Mouse (Mus musculus): ENCODE results near the gene Mettl1.

DNA sequence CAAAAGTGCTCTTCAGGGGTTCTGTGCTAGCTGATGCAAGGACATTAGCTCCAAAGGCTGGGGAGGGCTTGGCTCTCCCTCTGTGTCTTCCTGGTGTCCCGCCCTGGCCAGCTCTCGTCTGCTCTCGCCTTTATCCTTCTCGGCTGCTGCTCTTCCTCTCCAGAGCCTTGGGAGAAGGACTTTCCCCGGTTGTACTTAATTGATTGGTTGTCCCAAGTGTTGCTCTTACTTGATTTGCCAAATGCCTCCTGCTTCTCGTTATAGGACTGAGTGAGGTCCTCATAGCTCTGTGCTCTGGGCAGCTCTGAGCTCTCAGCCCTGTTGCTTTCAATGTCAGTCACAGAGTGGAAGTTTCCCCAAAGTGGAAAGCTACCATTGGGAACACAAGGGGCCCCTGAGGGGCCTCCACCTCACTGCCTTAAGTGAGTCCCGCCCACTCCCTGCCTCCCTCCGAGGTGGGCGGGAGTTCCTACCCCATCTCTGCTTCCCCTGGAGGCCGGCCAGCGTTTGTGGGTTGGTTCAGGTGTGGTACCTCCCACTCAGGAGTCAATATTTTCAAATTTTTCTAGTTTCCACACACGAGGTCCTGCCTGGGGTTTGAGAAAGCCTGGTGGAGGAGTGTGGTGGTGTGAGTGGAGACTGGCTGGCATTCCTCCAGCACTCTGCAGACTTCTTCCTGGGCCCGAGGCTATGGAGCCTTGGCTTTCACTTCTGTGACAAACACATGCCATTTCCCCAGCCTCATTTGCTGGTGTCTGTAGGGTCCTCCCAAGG, 43.7 kb upstream of the Mettl1 start:
- TF ChIP-seq POLR2A (IDR thresholded peaks at IDR 0.05; ENCODE audit: low read depth, low read length) (no peak), CTCF (IDR thresholded peaks at IDR 0.05; ENCODE audit: borderline replicate concordance, insufficient read depth, low read length) (no peak)

All from embryonic fibroblast, embryonic 13.5 days (primary cell).